Mouse (Mus musculus): Measurements from ENCODE around the gene Zfp839. TPM values are rescaled to one million over a fixed set of nuclear protein-coding genes. Genes with fewer than 3 reads are reported as not detected.
"Not testable (repeated sequence)": the region's sequence is repeated elsewhere in the genome, so short reads cannot be mapped to it uniquely, and the experiment has no call there.

The Zfp839 gene
- polyA plus RNA-seq, 1 experiment: 4.3 TPM

- no peaks in the 10 kb centered on the region for H3K9me3 ChIP-seq
- TF ChIP-seq GATA1 (IDR thresholded peaks at IDR 0.05; ENCODE audit: borderline replicate concordance, low read length): no peak
- no peak for TF ChIP-seq FLI1 (IDR thresholded peaks at IDR 0.05; ENCODE audit: low read length)
- H3K4me1 ChIP-seq: peaks cover 74% of the 10 kb centered on the region
- H3K4me3 ChIP-seq (replicated peaks): peak overlapping the region; percentile 96
- H3K36me3 ChIP-seq (replicated peaks; ENCODE audit: low read length): peaks cover 29% of the 10 kb centered on the region
- no peaks in the 10 kb centered on the region for H3K27me3 ChIP-seq (replicated peaks)
Measured at GRCm38 (mm10) chr12:110851414-110851813, 1.4 kb downstream of the Zfp839 start.

GRCm38 (mm10) chr12:110851923-110852322 lies 1.9 kb downstream of the Zfp839 start:
- Histone ChIP-seq H3K4me3 (replicated peaks) (peak overlapping the region; percentile 96), H3K9me3 (no peaks in the 10 kb centered on the region), H3K4me1 (peaks cover 74% of the 10 kb centered on the region), H3K36me3 (replicated peaks; ENCODE audit: low read length) (peaks cover 34% of the 10 kb centered on the region), H3K27me3 (replicated peaks) (no peaks in the 10 kb centered on the region)
- TF ChIP-seq GATA1 (IDR thresholded peaks at IDR 0.05; ENCODE audit: borderline replicate concordance, low read length) (no peak), FLI1 (IDR thresholded peaks at IDR 0.05; ENCODE audit: low read length) (no peak)

- Histone ChIP-seq H3K27me3 (replicated peaks) (no peaks in the 10 kb centered on the region), H3K36me3 (replicated peaks; ENCODE audit: low read length) (peaks cover 55% of the 10 kb centered on the region), H3K9me3 (no peaks in the 10 kb centered on the region), H3K4me1 (peaks cover 76% of the 10 kb centered on the region), H3K4me3 (replicated peaks) (no peak overlapping the region)
- TF ChIP-seq GATA1 (IDR thresholded peaks at IDR 0.05; ENCODE audit: borderline replicate concordance, low read length) (no peak), FLI1 (IDR thresholded peaks at IDR 0.05; ENCODE audit: low read length) (no peak)
Measured at GRCm38 (mm10) chr12:110854786-110855737, 5.0 kb downstream of the Zfp839 start.

- Histone ChIP-seq H3K4me1 (peaks cover 73% of the 10 kb centered on the region), H3K27me3 (replicated peaks) (no peaks in the 10 kb centered on the region), H3K9me3 (no peaks in the 10 kb centered on the region), H3K36me3 (replicated peaks; ENCODE audit: low read length) (peaks cover 72% of the 10 kb centered on the region), H3K4me3 (replicated peaks) (peak overlapping the region; percentile 38)
- TF ChIP-seq GATA1 (IDR thresholded peaks at IDR 0.05; ENCODE audit: borderline replicate concordance, low read length) (no peak), FLI1 (IDR thresholded peaks at IDR 0.05; ENCODE audit: low read length) (no peak)
Measured at GRCm38 (mm10) chr12:110857196-110857595, 7.1 kb downstream of the Zfp839 start.

DNA sequence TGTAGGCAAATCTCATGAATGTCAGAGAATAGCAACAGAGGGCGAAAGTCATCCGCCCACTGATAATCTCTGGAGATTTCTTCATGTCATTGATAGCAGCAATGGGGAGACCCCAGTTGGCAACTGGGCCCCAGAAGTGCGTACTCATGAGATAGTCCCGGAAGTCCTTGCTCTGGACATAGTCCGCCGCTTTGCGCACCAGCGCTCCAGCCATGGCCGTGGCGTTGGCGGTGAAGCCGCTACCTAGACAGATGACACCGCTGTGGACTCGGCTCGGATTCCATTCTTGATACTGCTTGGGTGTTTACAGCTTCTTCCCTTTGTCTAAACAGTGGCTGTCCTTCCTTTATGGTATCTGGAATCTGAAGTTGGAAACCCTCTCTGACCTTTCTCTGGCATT lies 8.6 kb downstream of the Zfp839 start:
- H3K4me1 ChIP-seq: peaks cover 62% of the 10 kb centered on the region
- not testable (repeated sequence) for H3K4me3 ChIP-seq (replicated peaks); H3K27me3 ChIP-seq (replicated peaks)

DNA sequence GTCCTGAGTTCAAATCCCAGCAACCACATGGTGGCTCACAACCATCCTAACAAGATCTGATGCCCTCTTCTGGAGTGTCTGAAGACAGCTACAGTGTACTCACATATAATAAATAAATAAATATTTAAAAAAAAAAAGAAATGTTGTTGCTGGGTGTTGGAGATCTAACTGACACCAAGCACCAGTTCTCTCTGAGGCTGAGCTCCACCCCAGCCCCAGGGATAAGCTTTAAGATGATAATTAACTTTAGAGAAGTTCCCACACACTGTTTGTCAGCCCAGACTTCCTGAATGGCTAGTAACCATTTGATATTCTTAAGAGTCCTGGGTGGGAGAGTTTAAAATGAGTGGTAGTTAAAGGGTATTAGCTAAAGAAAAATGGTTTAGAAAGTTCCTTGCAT lies 10.2 kb downstream of the Zfp839 start:
- peaks cover 51% of the 10 kb centered on the region for H3K4me1 ChIP-seq
- H3K9me3 ChIP-seq: no peaks in the 10 kb centered on the region
- H3K36me3 ChIP-seq (replicated peaks; ENCODE audit: low read length): peaks cover 82% of the 10 kb centered on the region
- no peak for TF ChIP-seq GATA1 (IDR thresholded peaks at IDR 0.05; ENCODE audit: borderline replicate concordance, low read length)
- no peak for TF ChIP-seq FLI1 (IDR thresholded peaks at IDR 0.05; ENCODE audit: low read length)
- no peaks in the 10 kb centered on the region for H3K27me3 ChIP-seq (replicated peaks)
- no peak overlapping the region for H3K4me3 ChIP-seq (replicated peaks)

More for the DNA sequence above, 8.6 kb downstream of the Zfp839 start:
- H3K36me3 ChIP-seq (replicated peaks; ENCODE audit: low read length): peaks cover 79% of the 10 kb centered on the region
- not testable (repeated sequence) for H3K9me3 ChIP-seq

GRCm38 (mm10) chr12:110861256-110861655 lies 11.2 kb downstream of the Zfp839 start:
- TF ChIP-seq FLI1 (IDR thresholded peaks at IDR 0.05; ENCODE audit: low read length): no peak
- TF ChIP-seq GATA1 (IDR thresholded peaks at IDR 0.05; ENCODE audit: borderline replicate concordance, low read length): no peak
- Histone ChIP-seq H3K4me1 (peaks cover 51% of the 10 kb centered on the region), H3K36me3 (replicated peaks; ENCODE audit: low read length) (peaks cover 82% of the 10 kb centered on the region), H3K27me3 (replicated peaks) (no peaks in the 10 kb centered on the region), H3K9me3 (no peaks in the 10 kb centered on the region), H3K4me3 (replicated peaks) (peak overlapping the region; percentile 34)

GRCm38 (mm10) chr12:110864008-110864407 lies 14.0 kb downstream of the Zfp839 start:
- TF ChIP-seq GATA1 (IDR thresholded peaks at IDR 0.05; ENCODE audit: borderline replicate concordance, low read length): no peak
- no peak for TF ChIP-seq FLI1 (IDR thresholded peaks at IDR 0.05; ENCODE audit: low read length)
- no peaks in the 10 kb centered on the region for H3K27me3 ChIP-seq (replicated peaks)
- peaks cover 51% of the 10 kb centered on the region for H3K4me1 ChIP-seq
- H3K4me3 ChIP-seq (replicated peaks): no peak overlapping the region
- H3K36me3 ChIP-seq (replicated peaks; ENCODE audit: low read length): peaks cover 93% of the 10 kb centered on the region
- no peaks in the 10 kb centered on the region for H3K9me3 ChIP-seq

GRCm38 (mm10) chr12:110865571-110865970 lies 15.5 kb downstream of the Zfp839 start:
- Histone ChIP-seq H3K27me3 (replicated peaks) (no peaks in the 10 kb centered on the region), H3K4me1 (peaks cover 42% of the 10 kb centered on the region), H3K9me3 (no peaks in the 10 kb centered on the region), H3K36me3 (replicated peaks; ENCODE audit: low read length) (peaks cover 93% of the 10 kb centered on the region), H3K4me3 (replicated peaks) (no peak overlapping the region)
- no peak for TF ChIP-seq FLI1 (IDR thresholded peaks at IDR 0.05; ENCODE audit: low read length)
- no peak for TF ChIP-seq GATA1 (IDR thresholded peaks at IDR 0.05; ENCODE audit: borderline replicate concordance, low read length)

- peaks cover 93% of the 10 kb centered on the region for H3K36me3 ChIP-seq (replicated peaks; ENCODE audit: low read length)
Measured at GRCm38 (mm10) chr12:110865989-110866388, 15.9 kb downstream of the Zfp839 start.

More at GRCm38 (mm10) chr12:110865989-110866388, 15.9 kb downstream of the Zfp839 start:
- no peaks in the 10 kb centered on the region for H3K9me3 ChIP-seq
- no peaks in the 10 kb centered on the region for H3K27me3 ChIP-seq (replicated peaks)
- peak overlapping the region; percentile 8 for H3K4me3 ChIP-seq (replicated peaks)
- TF ChIP-seq GATA1 (IDR thresholded peaks at IDR 0.05; ENCODE audit: borderline replicate concordance, low read length) (no peak), FLI1 (IDR thresholded peaks at IDR 0.05; ENCODE audit: low read length) (no peak)
- H3K4me1 ChIP-seq: peaks cover 43% of the 10 kb centered on the region

Measured in megakaryocyte, embryonic 14.5 days (primary cell).